Mouse (Mus musculus): ENCODE measurements around the gene Macf1. TPM values are rescaled to one million over a fixed set of nuclear protein-coding genes. Genes with fewer than 3 reads are reported as not detected.
"Not testable (repeated sequence)": the region's sequence is repeated elsewhere in the genome, so short reads cannot be mapped to it uniquely, and the experiment has no call there.

Gene Macf1
- polyA plus RNA-seq, 1 experiment from 2014 or later: 35.3 TPM

DNA sequence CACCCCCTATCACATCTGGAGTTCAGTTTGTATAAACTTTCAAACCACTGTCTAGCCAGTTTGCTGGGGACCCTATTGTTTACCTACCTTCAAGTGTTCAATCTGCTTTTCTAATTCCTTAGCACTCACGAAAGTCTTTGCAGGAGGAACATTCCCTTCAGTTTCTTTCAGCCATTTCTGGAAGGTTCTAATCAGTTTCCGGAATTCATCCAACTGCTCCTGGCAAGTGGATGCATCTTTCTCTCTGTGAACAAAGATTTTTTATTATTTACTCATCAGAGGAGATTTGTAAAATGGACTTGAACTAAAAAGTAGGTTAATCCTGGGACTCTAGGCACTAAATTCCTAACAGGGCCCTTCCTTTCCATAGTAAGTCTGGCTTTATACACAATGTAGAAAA, 236.1 kb downstream of the Macf1 start:
- Histone ChIP-seq H3K9ac (ENCODE audit: low read length) (no peak overlapping the region), H3K4me1 (ENCODE audit: control insufficient read depth, insufficient read depth, low read length) (no peaks in the 10 kb centered on the region), H3K27me3 (ENCODE audit: control insufficient read depth, insufficient read depth, low read length) (no peaks in the 10 kb centered on the region), H3K36me3 (ENCODE audit: control insufficient read depth, insufficient read depth, low read length) (peaks cover 18% of the 10 kb centered on the region), H3K9me3 (replicated peaks; ENCODE audit: control insufficient read depth, low read length) (no peaks in the 10 kb centered on the region), H3K4me2 (ENCODE audit: low read depth, low read length) (no peak overlapping the region), H3K27ac (ENCODE audit: low read length) (no peak overlapping the region), H3K4me3 (replicated peaks; ENCODE audit: low read length) (no peak overlapping the region)
- WGBS: 80% methylated on average over 2 of the region's 2 CpGs
- ATAC-seq (ENCODE audit: insufficient read depth, low FRiP score): no peak

GRCm38 (mm10) chr4:123447251-123447650, 236.9 kb downstream of the Macf1 start:
- Histone ChIP-seq H3K36me3 (ENCODE audit: control insufficient read depth, insufficient read depth, low read length) (peaks cover 18% of the 10 kb centered on the region), H3K27ac (ENCODE audit: low read length) (no peak overlapping the region), H3K27me3 (ENCODE audit: control insufficient read depth, insufficient read depth, low read length) (no peaks in the 10 kb centered on the region), H3K9me3 (replicated peaks; ENCODE audit: control insufficient read depth, low read length) (no peaks in the 10 kb centered on the region), H3K4me1 (ENCODE audit: control insufficient read depth, insufficient read depth, low read length) (no peaks in the 10 kb centered on the region), H3K4me3 (replicated peaks; ENCODE audit: low read length) (no peak overlapping the region), H3K4me2 (ENCODE audit: low read depth, low read length) (no peak overlapping the region), H3K9ac (ENCODE audit: low read length) (no peak overlapping the region)
- no peak for ATAC-seq (ENCODE audit: insufficient read depth, low FRiP score)
- 25% methylated on average over 3 of the region's 3 CpGs for whole genome bisulfite sequencing

DNA sequence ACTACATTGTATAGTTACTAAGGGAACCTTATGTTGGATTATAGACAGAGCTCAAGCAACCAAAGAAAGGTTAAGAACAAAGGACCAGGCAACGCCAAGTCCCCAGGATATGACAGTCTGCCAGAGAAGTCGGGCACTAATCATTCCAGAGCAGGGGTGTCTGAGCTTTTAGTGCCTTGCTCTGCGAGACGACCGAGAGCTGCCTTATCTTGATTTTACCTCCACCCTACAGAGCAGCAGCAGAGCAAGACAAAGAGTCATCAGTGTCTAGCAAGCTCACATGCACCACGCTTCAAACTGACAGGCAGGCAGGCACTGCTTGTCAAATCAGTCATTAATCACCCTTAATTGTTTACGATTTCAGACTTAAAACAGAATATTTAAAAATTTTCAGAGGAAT, 237.4 kb downstream of the Macf1 start:
- Histone ChIP-seq H3K36me3 (ENCODE audit: control insufficient read depth, insufficient read depth, low read length) (peaks cover 18% of the 10 kb centered on the region), H3K9ac (ENCODE audit: low read length) (no peak overlapping the region), H3K4me1 (ENCODE audit: control insufficient read depth, insufficient read depth, low read length) (no peaks in the 10 kb centered on the region), H3K4me2 (ENCODE audit: low read depth, low read length) (no peak overlapping the region), H3K27me3 (ENCODE audit: control insufficient read depth, insufficient read depth, low read length) (no peaks in the 10 kb centered on the region), H3K9me3 (replicated peaks; ENCODE audit: control insufficient read depth, low read length) (no peaks in the 10 kb centered on the region), H3K27ac (ENCODE audit: low read length) (0 out of 2 replicates have a peak overlapping the region, but pooled peaks have one; percentile 27), H3K4me3 (replicated peaks; ENCODE audit: low read length) (no peak overlapping the region)
- 29% methylated on average over 7 of the region's 7 CpGs for WGBS
- ATAC-seq (ENCODE audit: insufficient read depth, low FRiP score): no peak

- H3K4me2 ChIP-seq (ENCODE audit: low read depth, low read length); H3K4me3 ChIP-seq (replicated peaks; ENCODE audit: low read length); H3K27ac ChIP-seq (ENCODE audit: low read length); H3K9me3 ChIP-seq (replicated peaks; ENCODE audit: control insufficient read depth, low read length); H3K27me3 ChIP-seq (ENCODE audit: control insufficient read depth, insufficient read depth, low read length); H3K9ac ChIP-seq (ENCODE audit: low read length); ATAC-seq (ENCODE audit: insufficient read depth, low FRiP score); H3K4me1 ChIP-seq (ENCODE audit: control insufficient read depth, insufficient read depth, low read length): not testable (repeated sequence)
- WGBS: 76% methylated on average over 2 of the region's 2 CpGs
- H3K36me3 ChIP-seq (ENCODE audit: control insufficient read depth, insufficient read depth, low read length): peaks cover 17% of the 10 kb centered on the region
Measured at GRCm38 (mm10) chr4:123446221-123446620, 237.9 kb downstream of the Macf1 start.

- ATAC-seq (ENCODE audit: insufficient read depth, low FRiP score): no peak
- H3K27ac ChIP-seq (ENCODE audit: low read length): no peak overlapping the region
- H3K36me3 ChIP-seq (ENCODE audit: control insufficient read depth, insufficient read depth, low read length): peaks cover 9% of the 10 kb centered on the region; the same call in 1 of the 2 replicates
- no peak overlapping the region for H3K4me2 ChIP-seq (ENCODE audit: low read depth, low read length)
- H3K4me3 ChIP-seq (replicated peaks; ENCODE audit: low read length): no peak overlapping the region
- no peaks in the 10 kb centered on the region for H3K27me3 ChIP-seq (ENCODE audit: control insufficient read depth, insufficient read depth, low read length)
- WGBS: 57% methylated on average over 5 of the region's 5 CpGs
- no peaks in the 10 kb centered on the region for H3K9me3 ChIP-seq (replicated peaks; ENCODE audit: control insufficient read depth, low read length)
- H3K4me1 ChIP-seq (ENCODE audit: control insufficient read depth, insufficient read depth, low read length): no peaks in the 10 kb centered on the region
- no peak overlapping the region for H3K9ac ChIP-seq (ENCODE audit: low read length)
Measured at GRCm38 (mm10) chr4:123438414-123438813, 245.7 kb downstream of the Macf1 start.

GRCm38 (mm10) chr4:123433171-123433570, 251.0 kb downstream of the Macf1 start:
- no peak overlapping the region for H3K4me2 ChIP-seq (ENCODE audit: low read depth, low read length)
- no peaks in the 10 kb centered on the region for H3K9me3 ChIP-seq (replicated peaks; ENCODE audit: control insufficient read depth, low read length)
- H3K36me3 ChIP-seq (ENCODE audit: control insufficient read depth, insufficient read depth, low read length): peaks cover 10% of the 10 kb centered on the region; the same call in 1 of the 2 replicates
- no peak overlapping the region for H3K27ac ChIP-seq (ENCODE audit: low read length)
- no peaks in the 10 kb centered on the region for H3K4me1 ChIP-seq (ENCODE audit: control insufficient read depth, insufficient read depth, low read length)
- no peak for ATAC-seq (ENCODE audit: insufficient read depth, low FRiP score)
- no peaks in the 10 kb centered on the region for H3K27me3 ChIP-seq (ENCODE audit: control insufficient read depth, insufficient read depth, low read length)
- 84% methylated on average over 3 of the region's 3 CpGs for WGBS
- no peak overlapping the region for H3K4me3 ChIP-seq (replicated peaks; ENCODE audit: low read length)
- H3K9ac ChIP-seq (ENCODE audit: low read length): no peak overlapping the region

- Histone ChIP-seq H3K27ac (ENCODE audit: low read length) (no peak overlapping the region), H3K4me3 (replicated peaks; ENCODE audit: low read length) (no peak overlapping the region), H3K27me3 (ENCODE audit: control insufficient read depth, insufficient read depth, low read length) (no peaks in the 10 kb centered on the region), H3K4me1 (ENCODE audit: control insufficient read depth, insufficient read depth, low read length) (no peaks in the 10 kb centered on the region), H3K4me2 (ENCODE audit: low read depth, low read length) (no peak overlapping the region), H3K36me3 (ENCODE audit: control insufficient read depth, insufficient read depth, low read length) (peaks cover 10% of the 10 kb centered on the region; the same call in 1 of the 2 replicates), H3K9me3 (replicated peaks; ENCODE audit: control insufficient read depth, low read length) (no peaks in the 10 kb centered on the region), H3K9ac (ENCODE audit: low read length) (no peak overlapping the region)
- ATAC-seq (ENCODE audit: insufficient read depth, low FRiP score): no peak
- WGBS: 78% methylated on average over 12 of the region's 12 CpGs
Measured at GRCm38 (mm10) chr4:123431936-123432335, 252.2 kb downstream of the Macf1 start.

DNA sequence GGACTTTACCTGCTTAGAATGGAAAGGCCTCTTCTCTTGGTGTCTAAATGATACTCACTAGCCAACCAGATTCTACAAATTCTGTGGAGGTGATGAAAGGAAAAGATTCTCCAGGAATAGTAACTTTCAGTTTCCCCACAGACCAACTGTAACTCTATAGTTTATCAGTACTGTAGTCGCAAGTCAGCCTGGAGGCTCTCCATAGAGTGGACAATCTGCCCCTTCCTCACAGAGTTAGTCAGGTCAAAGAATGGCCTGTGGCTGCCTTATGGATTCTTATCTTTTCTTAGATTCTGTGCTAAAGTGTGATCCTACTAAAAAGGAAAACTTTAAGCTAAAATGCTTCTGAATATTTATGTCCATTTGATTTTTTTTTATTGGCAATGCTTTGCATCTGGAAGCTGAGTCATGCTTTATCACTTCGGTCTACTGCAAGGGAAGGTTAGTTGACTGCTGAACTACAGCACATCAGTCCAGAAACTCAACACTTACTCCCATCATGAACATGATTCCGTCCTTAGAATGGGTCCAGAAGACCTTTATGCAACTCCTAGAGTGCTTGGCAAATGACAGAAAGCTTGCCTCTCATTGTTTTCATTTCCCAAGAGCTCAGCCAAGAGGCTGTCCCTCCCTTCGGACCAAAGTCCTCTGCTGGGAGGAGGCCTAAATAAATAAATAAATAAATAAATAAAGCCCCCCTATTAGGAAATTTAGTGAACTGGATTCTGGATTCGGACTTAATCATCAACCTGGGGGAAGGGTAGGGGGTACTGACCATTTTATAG, 256.1 kb downstream of the Macf1 start:
- ATAC-seq (ENCODE audit: insufficient read depth, low FRiP score): no peak
- no peaks in the 10 kb centered on the region for H3K9me3 ChIP-seq (replicated peaks; ENCODE audit: control insufficient read depth, low read length)

GRCm38 (mm10) chr4:123427271-123427899, 256.8 kb downstream of the Macf1 start:
- Histone ChIP-seq H3K4me3 (replicated peaks; ENCODE audit: low read length) (no peak overlapping the region), H3K27ac (ENCODE audit: low read length) (0 out of 2 replicates have a peak overlapping the region, but pooled peaks have one; percentile 25), H3K9me3 (replicated peaks; ENCODE audit: control insufficient read depth, low read length) (no peaks in the 10 kb centered on the region), H3K4me1 (ENCODE audit: control insufficient read depth, insufficient read depth, low read length) (peaks cover 6% of the 10 kb centered on the region), H3K36me3 (ENCODE audit: control insufficient read depth, insufficient read depth, low read length) (0 out of 2 replicates have a peak, but pooled peaks cover 3% of the 10 kb centered on the region), H3K4me2 (ENCODE audit: low read depth, low read length) (no peak overlapping the region), H3K9ac (ENCODE audit: low read length) (no peak overlapping the region), H3K27me3 (ENCODE audit: control insufficient read depth, insufficient read depth, low read length) (no peaks in the 10 kb centered on the region)
- no peak for ATAC-seq (ENCODE audit: insufficient read depth, low FRiP score)
- 73% methylated on average over 9 of the region's 9 CpGs for WGBS

More for the DNA sequence above, 256.1 kb downstream of the Macf1 start:
- Histone ChIP-seq H3K27me3 (ENCODE audit: control insufficient read depth, insufficient read depth, low read length) (no peaks in the 10 kb centered on the region), H3K4me3 (replicated peaks; ENCODE audit: low read length) (no peak overlapping the region), H3K4me2 (ENCODE audit: low read depth, low read length) (no peak overlapping the region), H3K9ac (ENCODE audit: low read length) (no peak overlapping the region), H3K4me1 (ENCODE audit: control insufficient read depth, insufficient read depth, low read length) (peaks cover 6% of the 10 kb centered on the region), H3K36me3 (ENCODE audit: control insufficient read depth, insufficient read depth, low read length) (0 out of 2 replicates have a peak, but pooled peaks cover 3% of the 10 kb centered on the region), H3K27ac (ENCODE audit: low read length) (no peak overlapping the region)
- WGBS: 75% methylated on average over 5 of the region's 5 CpGs
